Mouse (Mus musculus) right cerebral cortex, postnatal 4 days (tissue): ENCODE data around the gene Ube2o.

Experiments
- DNase-seq: peaks from one replicate; pipeline ENCODE4 v3.0.0-alpha.2; 2022

The Ube2o gene

GRCm38 (mm10) chr11:116579280-116579679, 2.0 kb downstream of the Ube2o start:
- no peak for DNase-seq

GRCm38 (mm10) chr11:116575396-116575795, 5.9 kb downstream of the Ube2o start:
- no peak for DNase-seq

- DNase-seq = no peak
Observed at GRCm38 (mm10) chr11:116574982-116575381, 6.3 kb downstream of the Ube2o start.

- DNase-seq = no peak
Observed at GRCm38 (mm10) chr11:116574486-116574885, 6.8 kb downstream of the Ube2o start.

GRCm38 (mm10) chr11:116572756-116573543, 8.3 kb downstream of the Ube2o start:
- no peak for DNase-seq

GRCm38 (mm10) chr11:116571767-116572679, 9.2 kb downstream of the Ube2o start:
- no peak for DNase-seq

GRCm38 (mm10) chr11:116570821-116571220, 10.4 kb downstream of the Ube2o start:
- DNase-seq = no peak

GRCm38 (mm10) chr11:116567531-116567930, 13.7 kb downstream of the Ube2o start:
- DNase-seq = no peak

- no peak for DNase-seq
Observed at GRCm38 (mm10) chr11:116565283-116566041, 15.8 kb downstream of the Ube2o start.

- no peak for DNase-seq
Observed at GRCm38 (mm10) chr11:116556308-116556707, 24.9 kb downstream of the Ube2o start.

GRCm38 (mm10) chr11:116555572-116555971, 25.7 kb downstream of the Ube2o start:
- DNase-seq = no peak

GRCm38 (mm10) chr11:116554171-116554878, 26.9 kb downstream of the Ube2o start:
- no peak for DNase-seq

- no peak for DNase-seq
Observed at GRCm38 (mm10) chr11:116552194-116552593, 29.1 kb downstream of the Ube2o start.

GRCm38 (mm10) chr11:116550748-116551147, 30.5 kb downstream of the Ube2o start:
- DNase-seq = no peak

- no peak for DNase-seq
Observed at GRCm38 (mm10) chr11:116549273-116550038, 31.8 kb downstream of the Ube2o start.

GRCm38 (mm10) chr11:116548780-116549179, 32.5 kb downstream of the Ube2o start:
- DNase-seq = no peak

- no peak for DNase-seq
Observed at GRCm38 (mm10) chr11:116547296-116548060, 33.8 kb downstream of the Ube2o start.

- no peak for DNase-seq
Observed at GRCm38 (mm10) chr11:116543110-116543509, 38.1 kb downstream of the Ube2o start.

- no peak for DNase-seq
Observed at GRCm38 (mm10) chr11:116541183-116541582, 40.1 kb downstream of the Ube2o start.

- no peak for DNase-seq
Observed at GRCm38 (mm10) chr11:116538142-116538735, 43.0 kb downstream of the Ube2o start.
